10 mouse cellular contexts compared by ENCODE assay signal in genomic region chr7:73330754-73331153, GRCm38 (mm10). TPM values are rescaled to one million over a fixed set of nuclear protein-coding genes. Genes with fewer than 3 reads are reported as not detected.
A peak's percentile ranks its signal among the peaks of the same experiment; 100 is the strongest.
DNase-seq lines count a peak whose midpoint lies in the region; TF ChIP-seq lines count a peak whose summit lies in the region.
"Had no signal": no experiment of that assay in that cellular context is flagged by ENCODE, and none has a peak within 500 bp of the region (broad histone marks: within the 10 kb centered on the region; RNA-seq: fewer than 3 reads in every experiment).

No protein-coding gene starts in this region.

- H3K27ac ChIP-seq in gastrocnemius, adult 2 months, result peak overlapping the region; percentile 71

- peak overlapping the region; percentile 15; the same call in 1 of the 2 replicates for H3K4me3 ChIP-seq in gastrocnemius, adult 2 months

- no peak for TF ChIP-seq CTCF in gastrocnemius, adult 2 months (IDR thresholded peaks at IDR 0.05)

- intact Hi-C loops in gastrocnemius, adult 2 months (cut with DNase I), result loop anchor here (2.0 kb wide), 1 partner anchor 54 kb away; no protein-coding TSS in a partner anchor
- intact Hi-C loops in gastrocnemius, postnatal 14 days (cut with DNase I; ENCODE audit: low total_unique reads), result no loop called here

- DNase-seq in gastrocnemius, adult 2 months, result peak; percentile 58
- DNase-seq in gastrocnemius, postnatal 14 days, result no peak
- peak; percentile 22 for DNase-seq in lung, postnatal 25 days (ENCODE audit: low spot score)
- no peak for DNase-seq in lung, postnatal 14 days
- peak; percentile 39 to 48 for DNase-seq in left cerebral cortex, adult 8-10 months (ENCODE audit: low spot score in 2 of 2)
- peak; percentile 79 for DNase-seq in telencephalon, adult 2 months (ENCODE audit: low read depth, low spot score)
- DNase-seq in embryo, embryonic 9.5 days (ENCODE audit: extremely low spot score), result no peak
- no peak for DNase-seq in spleen, adult 12 weeks (ENCODE audit: low spot score)
- DNase-seq: kidney, postnatal 25 days had no signal

RNA-seq across cellular contexts. Expression of gene Rgma, which starts 44.6 kb away (rescaled TPM):
- 10 to 100 TPM; 46.1 to 52.4 TPM for total RNA-seq in gastrocnemius, adult 2 months (2021)
- 10 to 100 TPM; 53.4 to 73.5 TPM for total RNA-seq in gastrocnemius, postnatal 14 days (2021)
- total RNA-seq in left cerebral cortex, adult 8-10 months (2022), result 10 to 100 TPM; 63.8 to 70.3 (median 64.4) TPM
- total RNA-seq: megakaryocyte progenitor cell, adult 5-6 weeks had no signal

Comparison
In these comparisons a context has a peak if more than half of its experiments do, and no peak if none do; other contexts are left out.
1. DNase-seq: peak in gastrocnemius, adult 2 months (single experiment), lung, postnatal 25 days (single experiment), left cerebral cortex, adult 8-10 months (2 of 2) and telencephalon, adult 2 months (single experiment); none in gastrocnemius, postnatal 14 days (single experiment), lung, postnatal 14 days (single experiment), embryo, embryonic 9.5 days (single experiment) and spleen, adult 12 weeks (single experiment).